Mouse (Mus musculus) hindbrain, embryonic 16.5 days (tissue): ENCODE results near the gene Anpep. TPM values are rescaled to one million over a fixed set of nuclear protein-coding genes. Genes with fewer than 3 reads are reported as not detected.

ENCODE experiments used
- ATAC-seq: fragments of 200-750 bp; cut with Nextera tagmentation; 2 replicates; pipeline ENCODE4 v1.8.0; 2017; ENCODE audit warnings: moderate TSS enrichment, moderate library complexity
- H3K27ac ChIP-seq: fragments of 300-500 bp; sonication (generic); 2 replicates; pipeline ENCODE4 v1.5.1; 2014; ENCODE audit warnings: low read depth, mild to moderate bottlenecking, control low read depth, low read length, moderate library complexity
- H3K27me3 ChIP-seq: fragments of 300-500 bp; sonication (generic); replicated peaks from 2 replicates; pipeline ENCODE4 v1.6.1; 2014; ENCODE audit warnings: low read length; ENCODE audit not compliant: control insufficient read depth, insufficient read depth
- H3K36me3 ChIP-seq: fragments of 300-500 bp; sonication (generic); 2 replicates; pipeline ENCODE4 v1.6.1; 2014; ENCODE audit warnings: mild to moderate bottlenecking, low read length, moderate library complexity, mixed read lengths; ENCODE audit not compliant: control insufficient read depth, insufficient read depth
- H3K4me1 ChIP-seq: fragments of 300-500 bp; sonication (generic); 2 replicates; pipeline ENCODE4 v1.6.1; 2014; ENCODE audit warnings: low read depth, low read length; ENCODE audit not compliant: control insufficient read depth, insufficient read depth
- H3K4me2 ChIP-seq: fragments of 300-500 bp; sonication (generic); 2 replicates; pipeline ENCODE4 v1.6.1; 2014; ENCODE audit warnings: mild to moderate bottlenecking, low read length, control low read depth, moderate library complexity
- H3K4me3 ChIP-seq: fragments of 300-500 bp; sonication (generic); 2 replicates; pipeline ENCODE4 v1.5.1; 2014; ENCODE audit warnings: mild to moderate bottlenecking, low read length, control low read depth, moderate library complexity
- H3K9ac ChIP-seq: fragments of 300-500 bp; sonication (generic); 2 replicates; pipeline ENCODE4 v1.6.1; 2014; ENCODE audit warnings: low read depth, mild to moderate bottlenecking, control low read depth, low read length, moderate library complexity
- H3K9me3 ChIP-seq: fragments of 300-500 bp; sonication (generic); 2 replicates; pipeline ENCODE4 v1.6.1; 2014; ENCODE audit warnings: mild to moderate bottlenecking, low read length, moderate library complexity; ENCODE audit not compliant: control insufficient read depth
- WGBS: fragments of 180-500 bp; shearing (Covaris S2); extraction: QIAGEN DNeasy Blood & Tissue Kit; methylation state at CpG from one replicate; pipeline ENCODE4 v1.1.7; 2014; 5-methylcytosine and 5-hydroxymethylcytosine counted together
- polyA plus RNA-seq: library from polyadenylated mRNA; unstranded; fragments of >200 nt; fragmentation: Nextera tagmentation; extraction: Ambion mirVana; gene quantifications from 2 replicates; pipeline ENCODE4 v1.2.1, GENCODE M21; 2015

The Anpep gene
- polyA plus RNA-seq, 1 experiment from 2014 or later: 4.3 TPM

DNA sequence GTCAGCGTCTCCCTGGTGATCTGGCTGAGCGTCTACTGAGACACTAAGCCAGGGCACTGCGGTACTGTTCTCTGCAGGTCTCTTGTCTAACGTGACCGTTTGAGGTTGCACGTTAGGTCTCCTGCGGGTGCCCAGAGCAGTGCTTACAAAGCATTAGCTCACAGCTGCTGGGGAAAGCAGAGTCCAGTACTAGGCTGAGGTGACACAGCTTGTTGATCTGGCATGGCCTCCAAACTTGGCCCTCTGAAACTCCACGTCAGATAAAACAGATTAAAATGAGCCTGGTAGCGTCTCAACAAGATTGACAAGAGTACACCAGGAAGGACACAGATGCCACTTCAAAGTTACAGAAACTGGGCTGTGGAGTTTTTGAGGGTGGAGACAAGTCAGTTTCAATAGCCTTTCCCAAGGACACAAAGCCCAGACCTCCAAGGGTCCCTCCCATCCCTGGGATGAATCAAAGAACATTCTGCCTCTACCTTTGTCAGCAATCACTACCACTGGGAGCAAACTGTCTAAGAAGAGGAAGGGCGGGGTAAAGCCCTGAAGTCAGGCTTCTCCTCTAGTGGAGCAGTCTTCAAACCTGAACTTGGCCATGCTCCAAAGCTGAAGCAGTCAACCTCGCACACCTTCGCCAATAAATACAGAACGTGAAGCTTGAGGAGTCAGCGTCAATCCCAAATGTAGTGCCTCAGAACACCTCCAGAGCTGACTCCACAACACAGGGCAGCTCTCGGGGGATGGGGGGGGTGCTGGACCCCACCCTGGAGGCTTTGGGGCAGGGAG lies 29.8 kb upstream of the Anpep start:
- no peaks in the 10 kb centered on the region for H3K27me3 ChIP-seq
- no peak overlapping the region for H3K9ac ChIP-seq
- ATAC-seq: no peak
- no peak overlapping the region for H3K4me3 ChIP-seq
- H3K27ac ChIP-seq: no peak overlapping the region
- 90% methylated on average over 15 of the region's 15 CpGs for WGBS
- H3K9me3 ChIP-seq: no peaks in the 10 kb centered on the region
- H3K4me2 ChIP-seq: no peak overlapping the region
- no peaks in the 10 kb centered on the region for H3K4me1 ChIP-seq
- peaks cover under 1% of the 10 kb centered on the region; the same call in 1 of the 2 replicates for H3K36me3 ChIP-seq

DNA sequence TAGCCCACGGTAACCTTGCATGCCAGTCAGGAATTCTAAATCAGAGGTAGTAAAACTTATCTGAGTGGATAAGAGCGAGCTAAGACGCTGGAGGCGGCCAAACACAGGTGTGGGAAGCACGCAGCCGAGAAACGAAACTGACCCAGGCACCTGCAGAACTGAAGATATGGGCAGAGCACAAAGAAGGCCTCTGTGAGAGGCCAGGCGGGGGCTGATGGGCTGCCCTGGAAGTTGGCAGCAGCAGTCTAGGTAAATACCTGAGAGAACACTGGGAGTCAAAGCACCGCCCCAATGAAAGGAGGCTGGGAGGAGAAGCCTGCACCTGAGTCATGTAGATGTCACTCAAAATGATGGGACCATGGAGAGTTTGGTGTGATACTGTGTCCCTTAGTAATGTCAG lies 27.7 kb upstream of the Anpep start:
- ATAC-seq: no peak
- Histone ChIP-seq H3K9ac (no peak overlapping the region), H3K4me2 (no peak overlapping the region), H3K27ac (no peak overlapping the region), H3K27me3 (no peaks in the 10 kb centered on the region), H3K4me3 (no peak overlapping the region), H3K9me3 (no peaks in the 10 kb centered on the region), H3K4me1 (no peaks in the 10 kb centered on the region), H3K36me3 (peaks cover 6% of the 10 kb centered on the region)
- WGBS: 96% methylated on average over 9 of the region's 9 CpGs

- Histone ChIP-seq H3K4me2 (no peak overlapping the region), H3K9me3 (no peaks in the 10 kb centered on the region), H3K27me3 (no peaks in the 10 kb centered on the region), H3K4me3 (no peak overlapping the region), H3K4me1 (no peaks in the 10 kb centered on the region), H3K36me3 (peaks cover 17% of the 10 kb centered on the region), H3K27ac (no peak overlapping the region), H3K9ac (no peak overlapping the region)
- WGBS: 94% methylated on average over 7 of the region's 7 CpGs
- ATAC-seq: no peak
Observed at GRCm38 (mm10) chr7:79883613-79884334, 22.9 kb upstream of the Anpep start.

GRCm38 (mm10) chr7:79881901-79882300 lies 21.0 kb upstream of the Anpep start:
- H3K27me3 ChIP-seq: no peaks in the 10 kb centered on the region
- 99% methylated on average over 6 of the region's 6 CpGs for WGBS
- H3K9me3 ChIP-seq: no peaks in the 10 kb centered on the region
- H3K9ac ChIP-seq: no peak overlapping the region
- no peak overlapping the region for H3K4me3 ChIP-seq
- no peaks in the 10 kb centered on the region for H3K4me1 ChIP-seq
- H3K27ac ChIP-seq: no peak overlapping the region
- H3K4me2 ChIP-seq: no peak overlapping the region
- no peak for ATAC-seq
- peaks cover 17% of the 10 kb centered on the region for H3K36me3 ChIP-seq

DNA sequence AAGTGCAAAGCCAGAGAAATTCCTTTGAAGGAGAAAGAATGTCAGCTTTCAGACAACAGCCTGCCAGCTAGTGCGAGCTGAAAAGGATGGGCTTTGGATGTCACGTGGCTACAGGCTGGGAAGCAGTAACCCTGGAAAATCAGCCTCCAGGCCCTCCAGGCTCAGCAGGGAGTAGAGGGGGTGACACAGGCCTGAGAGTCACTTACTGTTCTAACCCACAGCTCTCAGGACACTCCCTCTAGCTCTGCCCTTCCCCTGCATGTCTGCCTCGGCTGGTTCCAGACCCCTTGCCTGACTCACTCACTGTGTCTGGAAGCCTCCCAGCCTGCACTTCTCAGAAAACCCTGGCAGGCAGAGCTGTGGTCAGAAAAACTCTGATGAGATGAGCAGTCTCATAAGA lies 20.1 kb upstream of the Anpep start:
- Histone ChIP-seq H3K27ac (no peak overlapping the region), H3K9ac (no peak overlapping the region), H3K4me3 (no peak overlapping the region), H3K36me3 (peaks cover 17% of the 10 kb centered on the region), H3K27me3 (no peaks in the 10 kb centered on the region), H3K4me1 (no peaks in the 10 kb centered on the region), H3K9me3 (no peaks in the 10 kb centered on the region), H3K4me2 (no peak overlapping the region)
- WGBS: 52% methylated on average over 3 of the region's 3 CpGs
- ATAC-seq: no peak

- 85% methylated on average over 6 of the region's 6 CpGs for WGBS
- H3K36me3 ChIP-seq: peaks cover 12% of the 10 kb centered on the region
Observed at GRCm38 (mm10) chr7:79880033-79880432, 19.2 kb upstream of the Anpep start.

DNA sequence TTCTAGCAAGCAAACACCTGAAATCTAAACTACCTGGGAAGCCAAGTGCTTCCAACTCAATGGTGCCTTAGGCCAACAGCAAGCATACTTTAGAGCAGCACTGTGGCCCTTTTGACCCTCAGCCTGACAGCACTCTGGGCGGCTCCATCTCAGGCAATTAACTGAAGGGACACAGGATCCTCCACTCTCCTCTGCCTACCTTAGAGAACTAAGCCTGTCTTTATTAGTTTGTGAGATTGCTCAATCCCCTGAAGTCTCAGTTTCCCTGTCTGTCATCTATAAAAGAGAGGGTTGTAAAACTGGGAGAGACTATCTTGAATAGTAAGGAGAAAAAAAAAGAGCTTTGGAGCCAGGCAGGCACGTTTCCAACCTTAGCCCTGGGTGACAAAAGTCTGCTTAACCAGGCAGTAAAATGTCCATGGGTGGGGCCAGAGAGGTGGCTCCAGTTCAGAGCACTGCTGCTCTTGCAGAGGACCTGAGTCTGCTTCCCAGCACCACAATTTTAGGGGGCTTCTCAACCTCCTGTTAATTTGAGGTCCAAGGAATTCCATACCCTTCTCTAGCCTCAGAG lies 17.7 kb upstream of the Anpep start:
- Histone ChIP-seq H3K36me3 (peaks cover 11% of the 10 kb centered on the region), H3K4me3 (no peak overlapping the region), H3K27me3 (no peaks in the 10 kb centered on the region), H3K9ac (no peak overlapping the region), H3K27ac (no peak overlapping the region), H3K9me3 (no peaks in the 10 kb centered on the region), H3K4me2 (no peak overlapping the region), H3K4me1 (no peaks in the 10 kb centered on the region)
- ATAC-seq: no peak
- WGBS: 73% methylated on average over 2 of the region's 2 CpGs

More at GRCm38 (mm10) chr7:79880033-79880432, 19.2 kb upstream of the Anpep start:
- H3K4me2 ChIP-seq: no peak overlapping the region
- H3K27me3 ChIP-seq: no peaks in the 10 kb centered on the region
- H3K9ac ChIP-seq: no peak overlapping the region
- no peaks in the 10 kb centered on the region for H3K9me3 ChIP-seq
- H3K4me3 ChIP-seq: no peak overlapping the region
- no peak for ATAC-seq
- no peak overlapping the region for H3K27ac ChIP-seq
- H3K4me1 ChIP-seq: no peaks in the 10 kb centered on the region

GRCm38 (mm10) chr7:79873407-79873806 lies 12.5 kb upstream of the Anpep start:
- no peak for ATAC-seq
- no peak overlapping the region for H3K4me2 ChIP-seq
- H3K36me3 ChIP-seq: no peaks in the 10 kb centered on the region
- no peaks in the 10 kb centered on the region for H3K4me1 ChIP-seq
- no peak overlapping the region for H3K4me3 ChIP-seq
- no peaks in the 10 kb centered on the region for H3K27me3 ChIP-seq
- H3K27ac ChIP-seq: no peak overlapping the region
- 89% methylated on average over 6 of the region's 6 CpGs for WGBS
- no peak overlapping the region for H3K9ac ChIP-seq
- H3K9me3 ChIP-seq: no peaks in the 10 kb centered on the region

- no peak overlapping the region for H3K9ac ChIP-seq
- no peaks in the 10 kb centered on the region for H3K36me3 ChIP-seq
- WGBS: 90% methylated on average over 6 of the region's 6 CpGs
- H3K27ac ChIP-seq: no peak overlapping the region
- no peak overlapping the region for H3K4me2 ChIP-seq
- H3K4me1 ChIP-seq: no peaks in the 10 kb centered on the region
- ATAC-seq: no peak
- no peaks in the 10 kb centered on the region for H3K27me3 ChIP-seq
- H3K4me3 ChIP-seq: no peak overlapping the region
- H3K9me3 ChIP-seq: no peaks in the 10 kb centered on the region
Observed at GRCm38 (mm10) chr7:79871797-79872345, 11.0 kb upstream of the Anpep start.
